Mouse (Mus musculus) intestine, postnatal 0 days (tissue): ENCODE results near the gene Calhm2. TPM values are rescaled to one million over a fixed set of nuclear protein-coding genes. Genes with fewer than 3 reads are reported as not detected.
A peak's percentile ranks its signal among the peaks of the same experiment; 100 is the strongest.

Source experiments
- ATAC-seq: fragments of 200-750 bp; cut with Nextera tagmentation; 2 replicates; pipeline ENCODE4 v1.8.0; 2017; ENCODE audit warnings: mild to moderate bottlenecking, moderate TSS enrichment, moderate library complexity
- H3K27ac ChIP-seq: fragments of 300-500 bp; sonication (generic); 2 replicates; pipeline ENCODE4 v1.5.1; 2014; ENCODE audit warnings: mild to moderate bottlenecking, low read depth, low read length, moderate library complexity
- H3K27me3 ChIP-seq: fragments of 300-500 bp; sonication (generic); replicated peaks from 2 replicates; pipeline ENCODE4 v1.6.1; 2014; ENCODE audit warnings: low read length, mixed read lengths; ENCODE audit not compliant: control insufficient read depth, insufficient read depth
- H3K36me3 ChIP-seq: fragments of 300-500 bp; sonication (generic); 2 replicates; pipeline ENCODE4 v1.6.1; 2014; ENCODE audit warnings: mild to moderate bottlenecking, moderate library complexity; ENCODE audit not compliant: control insufficient read depth, insufficient read depth
- H3K4me1 ChIP-seq: fragments of 300-500 bp; sonication (generic); replicated peaks from 2 replicates; pipeline ENCODE4 v1.6.1; 2014; ENCODE audit warnings: antibody characterized with exemption, low read length, mixed read lengths; ENCODE audit not compliant: control insufficient read depth, insufficient read depth
- H3K4me2 ChIP-seq: fragments of 300-500 bp; sonication (generic); replicated peaks from 2 replicates; pipeline ENCODE4 v1.6.1; 2014; ENCODE audit warnings: low read depth, mild to moderate bottlenecking, moderate library complexity
- H3K4me3 ChIP-seq: fragments of 300-500 bp; sonication (generic); 2 replicates; pipeline ENCODE4 v1.5.1; 2014; ENCODE audit warnings: low read depth, low read length
- H3K9ac ChIP-seq: fragments of 300-500 bp; sonication (generic); 2 replicates; pipeline ENCODE4 v1.6.1; 2014; ENCODE audit warnings: mild to moderate bottlenecking, low read depth, low read length
- H3K9me3 ChIP-seq: fragments of 300-500 bp; sonication (generic); 2 replicates; pipeline ENCODE4 v1.6.1; 2016; ENCODE audit warnings: mixed run types; ENCODE audit not compliant: control insufficient read depth
- CTCF ChIP-seq: sonication (generic); IDR thresholded peaks from 2 replicates; pipeline ENCODE4 v1.5.1; 2016; ENCODE audit warnings: low read depth, mild to moderate bottlenecking, control low read depth, antibody characterized with exemption, moderate library complexity
- WGBS: fragments of 180-500 bp; shearing (Covaris S2); extraction: QIAGEN DNeasy Blood & Tissue Kit; methylation state at CpG from one replicate; pipeline ENCODE4 v1.1.7; 2014; 5-methylcytosine and 5-hydroxymethylcytosine counted together
- polyA plus RNA-seq: library from polyadenylated mRNA; unstranded; fragments of >200 nt; fragmentation: Nextera tagmentation; extraction: Ambion mirVana; gene quantifications from 2 replicates; pipeline ENCODE4 v1.2.1, GENCODE M21; 2015

The Calhm2 gene
- polyA plus RNA-seq, 1 experiment from 2014 or later, result 2.6 TPM

GRCm38 (mm10) chr19:47168223-47168622, 30.1 kb upstream of the Calhm2 start:
- 11% methylated on average over 13 of the region's 13 CpGs for WGBS
- no peak for ATAC-seq
- no peaks in the 10 kb centered on the region for H3K4me1 ChIP-seq
- peak; percentile 93 for TF ChIP-seq CTCF
- H3K27me3 ChIP-seq, result no peaks in the 10 kb centered on the region; the same call in 1 of the 2 replicates
- H3K27ac ChIP-seq, result no peak overlapping the region
- H3K4me3 ChIP-seq, result peak overlapping the region; percentile 26
- H3K4me2 ChIP-seq, result peak overlapping the region; percentile 63
- no peaks in the 10 kb centered on the region for H3K36me3 ChIP-seq
- no peak overlapping the region for H3K9ac ChIP-seq
- H3K9me3 ChIP-seq, result no peaks in the 10 kb centered on the region

DNA sequence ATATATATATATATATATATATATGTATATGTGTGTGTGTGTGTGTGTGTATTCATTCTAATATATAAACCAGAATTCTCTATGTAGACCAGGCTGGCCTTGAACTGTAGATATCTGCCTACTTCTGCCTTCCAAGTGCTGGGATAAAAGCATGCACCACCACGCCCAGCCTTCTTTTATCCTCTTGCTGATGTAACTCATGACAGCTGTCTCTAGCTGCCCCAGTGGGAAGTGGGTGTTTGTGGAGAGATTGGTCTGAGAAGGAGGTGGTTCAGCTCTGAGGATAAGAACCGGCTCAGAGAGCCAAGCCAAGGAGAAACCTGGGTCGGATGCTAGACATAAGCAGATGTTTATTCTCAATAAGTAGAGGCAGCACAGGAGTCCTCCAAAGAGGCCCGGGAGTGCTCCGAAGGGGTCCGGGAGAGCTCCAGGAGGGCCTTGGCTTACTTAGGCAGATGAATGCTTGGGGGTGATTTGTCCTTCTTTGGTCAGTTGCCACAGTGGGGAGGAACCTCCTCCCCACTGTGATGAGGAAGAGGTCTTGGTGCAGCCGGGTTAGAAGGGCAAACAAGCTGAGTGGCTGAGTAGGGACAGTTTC, 29.6 kb upstream of the Calhm2 start:
- no peak overlapping the region for H3K9ac ChIP-seq
- H3K4me2 ChIP-seq, result peak overlapping the region; percentile 63; the same call in 1 of the 2 replicates
- no peaks in the 10 kb centered on the region; the same call in 1 of the 2 replicates for H3K27me3 ChIP-seq
- H3K4me1 ChIP-seq, result no peaks in the 10 kb centered on the region
- ATAC-seq, result 0 out of 2 replicates have a peak, but pooled peaks have one; percentile 25
- no peak overlapping the region for H3K4me3 ChIP-seq
- H3K36me3 ChIP-seq, result no peaks in the 10 kb centered on the region
- no peak for TF ChIP-seq CTCF
- H3K9me3 ChIP-seq, result no peaks in the 10 kb centered on the region
- H3K27ac ChIP-seq, result no peak overlapping the region
- WGBS, result 51% methylated on average over 7 of the region's 7 CpGs

- H3K27ac ChIP-seq, result no peak overlapping the region
- H3K9me3 ChIP-seq, result no peaks in the 10 kb centered on the region
- H3K4me2 ChIP-seq, result no peak overlapping the region
- 30% methylated on average over 3 of the region's 3 CpGs for WGBS
- TF ChIP-seq CTCF, result no peak
- H3K9ac ChIP-seq, result no peak overlapping the region
- no peaks in the 10 kb centered on the region; the same call in 1 of the 2 replicates for H3K27me3 ChIP-seq
- ATAC-seq, result no peak
- no peaks in the 10 kb centered on the region for H3K36me3 ChIP-seq
- H3K4me1 ChIP-seq, result no peaks in the 10 kb centered on the region
- H3K4me3 ChIP-seq, result no peak overlapping the region
Observed at GRCm38 (mm10) chr19:47166758-47167157, 28.7 kb upstream of the Calhm2 start.

DNA sequence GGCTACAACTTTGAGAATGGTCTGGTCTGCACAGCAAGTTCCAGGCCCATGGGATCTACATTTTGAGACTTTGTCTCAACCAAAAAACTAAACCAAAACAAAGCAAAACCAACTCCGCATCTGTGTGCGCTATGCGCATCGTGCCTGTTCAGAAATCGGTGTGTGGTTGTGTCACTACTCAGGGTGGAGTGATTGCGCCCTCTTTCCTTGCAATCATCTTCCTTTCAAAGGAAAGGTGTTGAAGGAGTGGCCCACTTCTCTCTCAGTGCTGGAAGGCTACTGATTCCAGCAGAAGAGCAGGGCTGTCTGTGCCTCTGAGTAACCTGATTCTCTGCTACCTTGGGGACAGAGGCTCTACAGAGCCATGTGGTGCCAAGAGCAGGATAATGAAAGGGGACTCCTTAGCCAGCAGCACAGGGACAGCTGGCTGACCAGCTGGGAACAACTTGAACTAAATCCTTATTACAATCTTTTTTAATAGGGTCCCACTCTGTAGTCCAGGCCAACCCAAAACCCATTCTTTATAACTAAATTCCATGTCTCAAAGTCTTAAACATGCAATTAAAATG, 25.2 kb upstream of the Calhm2 start:
- Histone ChIP-seq H3K9me3 (no peaks in the 10 kb centered on the region), H3K9ac (no peak overlapping the region), H3K4me2 (no peak overlapping the region), H3K36me3 (no peaks in the 10 kb centered on the region), H3K27me3 (no peaks in the 10 kb centered on the region), H3K27ac (no peak overlapping the region), H3K4me3 (no peak overlapping the region), H3K4me1 (no peaks in the 10 kb centered on the region)
- TF ChIP-seq CTCF, result no peak
- 91% methylated on average over 6 of the region's 6 CpGs for WGBS
- no peak for ATAC-seq

DNA sequence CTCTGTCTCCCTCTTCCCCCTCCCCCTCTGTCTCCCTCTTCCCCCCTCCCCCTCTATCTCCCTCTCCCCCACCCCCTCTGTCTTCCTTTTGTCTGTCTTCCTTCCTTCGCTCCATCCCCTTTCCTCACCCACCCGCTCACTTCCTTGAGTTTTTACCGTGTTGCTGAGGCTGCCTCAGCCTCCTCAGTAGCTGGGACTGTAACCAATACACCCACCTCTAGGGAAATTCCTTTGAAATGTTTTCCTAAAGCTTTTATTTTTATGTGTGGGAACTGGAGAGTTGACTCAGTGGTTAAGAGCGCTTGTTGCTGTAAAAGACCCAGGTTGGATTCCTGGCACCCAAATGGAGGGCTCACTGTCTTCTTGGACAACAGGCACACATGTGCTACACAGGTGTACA, 23.6 kb upstream of the Calhm2 start:
- no peak overlapping the region for H3K27ac ChIP-seq
- no peak overlapping the region for H3K4me2 ChIP-seq
- H3K4me1 ChIP-seq, result no peaks in the 10 kb centered on the region
- H3K27me3 ChIP-seq, result no peaks in the 10 kb centered on the region
- WGBS, result 68% methylated on average over 4 of the region's 4 CpGs
- no peaks in the 10 kb centered on the region for H3K9me3 ChIP-seq
- TF ChIP-seq CTCF, result no peak
- no peak overlapping the region for H3K4me3 ChIP-seq
- ATAC-seq, result no peak
- H3K36me3 ChIP-seq, result no peaks in the 10 kb centered on the region
- H3K9ac ChIP-seq, result no peak overlapping the region

- WGBS, result 78% methylated on average over 11 of the region's 11 CpGs
- no peak within 1 kb of the TSS for H3K4me3 ChIP-seq
- no peak for ATAC-seq
Observed at GRCm38 (mm10) chr19:47157664-47158063, 19.6 kb upstream of the Calhm2 start, which contains the start of gene Calhm3. Calhm3 (minus strand) TSS chr19:47157764.

More at GRCm38 (mm10) chr19:47157664-47158063, 19.6 kb upstream of the Calhm2 start, which contains the start of gene Calhm3:
- H3K4me2 ChIP-seq, result no peak within 1 kb of the TSS
- no peak for TF ChIP-seq CTCF
- H3K4me1 ChIP-seq, result no peaks in the 10 kb centered on the region
- no peaks in the 10 kb centered on the region; the same call in 1 of the 2 replicates for H3K36me3 ChIP-seq
- no peaks in the 10 kb centered on the region for H3K27me3 ChIP-seq
- H3K9ac ChIP-seq, result no peak within 1 kb of the TSS
- no peak within 1 kb of the TSS for H3K27ac ChIP-seq
- H3K9me3 ChIP-seq, result no peaks in the 10 kb centered on the region
